Mouse (Mus musculus): Measurements from ENCODE around the gene Wfdc13. TPM values are rescaled to one million over a fixed set of nuclear protein-coding genes. Genes with fewer than 3 reads are reported as not detected.
A peak's percentile ranks its signal among the peaks of the same experiment; 100 is the strongest.

Wfdc13 gene
- not detected in 2 replicates for polyA plus RNA-seq (2012; ENCODE audit: insufficient read depth, insufficient read length, low replicate concordance, missing spikeins)

DNA sequence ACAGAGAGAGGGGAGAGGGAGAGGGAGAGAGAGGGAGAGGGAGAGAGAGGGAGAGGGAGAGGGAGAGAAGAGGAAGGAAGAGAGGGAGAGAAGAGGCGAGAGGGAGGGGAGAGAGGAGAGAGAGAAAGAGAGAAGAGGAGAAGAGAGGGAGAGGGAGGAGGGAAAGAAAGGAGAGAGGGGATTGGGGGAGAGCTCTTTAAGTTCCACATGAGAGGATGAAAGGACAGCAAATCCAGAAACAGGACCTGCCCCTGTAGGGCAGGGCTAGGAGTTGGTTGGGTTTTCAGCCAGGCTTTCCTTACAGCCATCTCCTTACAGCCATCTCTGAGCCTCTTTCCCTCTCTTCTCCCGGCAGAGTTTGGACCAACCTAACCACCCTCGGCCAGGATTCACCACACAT, at the start of gene Wfdc13:
Gene Wfdc13, plus strand, starts transcription at position 301 of the 400 bp plus-strand sequence.
- no peak within 1 kb of the TSS for H3K27ac ChIP-seq (ENCODE audit: insufficient read depth, low read depth, low read length)
- TF ChIP-seq POLR2A (IDR thresholded peaks at IDR 0.05; ENCODE audit: insufficient read depth, low read depth, low read length) (no peak), CTCF (IDR thresholded peaks at IDR 0.05; ENCODE audit: insufficient read depth, low read depth, low read length) (no peak)
- no peak within 1 kb of the TSS for H3K4me3 ChIP-seq (ENCODE audit: insufficient read depth, low read depth, low read length)
- WGBS: 79% methylated on average over 3 of the region's 3 CpGs
- H3K4me1 ChIP-seq (ENCODE audit: control insufficient read depth, insufficient read depth, low read length): no peaks in the 10 kb centered on the region

- WGBS: 79% methylated on average over 9 of the region's 9 CpGs
- Histone ChIP-seq H3K4me1 (ENCODE audit: control insufficient read depth, insufficient read depth, low read length) (no peaks in the 10 kb centered on the region), H3K4me3 (ENCODE audit: insufficient read depth, low read depth, low read length) (no peak overlapping the region), H3K27ac (ENCODE audit: insufficient read depth, low read depth, low read length) (no peak overlapping the region)
- TF ChIP-seq CTCF (IDR thresholded peaks at IDR 0.05; ENCODE audit: insufficient read depth, low read depth, low read length) (no peak), POLR2A (IDR thresholded peaks at IDR 0.05; ENCODE audit: insufficient read depth, low read depth, low read length) (no peak)
These were observed 49.6 kb upstream of the Wfdc13 start for GRCm38 (mm10) chr2:164635266-164635665.

- Histone ChIP-seq H3K27ac (ENCODE audit: insufficient read depth, low read depth, low read length) (no peak within 1 kb of the TSS), H3K4me1 (ENCODE audit: control insufficient read depth, insufficient read depth, low read length) (no peaks in the 10 kb centered on the region), H3K4me3 (ENCODE audit: insufficient read depth, low read depth, low read length) (no peak within 1 kb of the TSS)
- 88% methylated on average over 3 of the region's 3 CpGs for WGBS
- TF ChIP-seq POLR2A (IDR thresholded peaks at IDR 0.05; ENCODE audit: insufficient read depth, low read depth, low read length) (no peak), CTCF (IDR thresholded peaks at IDR 0.05; ENCODE audit: insufficient read depth, low read depth, low read length) (no peak)
These were observed 46.2 kb upstream of the Wfdc13 start, which contains the start of gene Wfdc16 for GRCm38 (mm10) chr2:164638696-164639095. Gene Wfdc16, minus strand, starts transcription at chr2:164638796.

DNA sequence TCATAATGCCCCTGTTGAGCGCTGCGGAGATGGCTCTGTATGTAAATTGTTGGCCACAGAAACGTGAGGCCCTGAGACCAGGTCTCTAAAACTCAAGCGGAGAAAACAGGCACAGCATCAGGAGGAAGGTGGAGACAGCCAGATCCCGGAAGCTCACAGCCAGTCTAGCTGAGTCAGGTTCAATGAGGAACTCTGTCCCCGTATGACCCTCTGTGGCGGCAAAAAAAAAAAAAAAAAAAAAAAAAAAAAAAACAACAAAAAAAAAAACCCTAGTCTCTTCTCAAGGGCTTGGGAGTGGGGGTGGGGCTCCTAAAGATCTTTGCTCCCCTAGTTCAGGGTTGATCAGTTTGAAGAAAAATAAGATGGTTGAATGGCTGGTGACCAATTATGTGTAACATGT, 43.8 kb upstream of the Wfdc13 start:
- TF ChIP-seq CTCF (IDR thresholded peaks at IDR 0.05; ENCODE audit: insufficient read depth, low read depth, low read length) (no peak), POLR2A (IDR thresholded peaks at IDR 0.05; ENCODE audit: insufficient read depth, low read depth, low read length) (no peak)
- Histone ChIP-seq H3K27ac (ENCODE audit: insufficient read depth, low read depth, low read length) (no peak overlapping the region), H3K4me1 (ENCODE audit: control insufficient read depth, insufficient read depth, low read length) (no peaks in the 10 kb centered on the region), H3K4me3 (ENCODE audit: insufficient read depth, low read depth, low read length) (no peak overlapping the region)
- 61% methylated on average over 7 of the region's 7 CpGs for WGBS

GRCm38 (mm10) chr2:164641881-164642673, 42.8 kb upstream of the Wfdc13 start:
- WGBS: 38% methylated on average over 13 of the region's 13 CpGs
- Histone ChIP-seq H3K4me1 (ENCODE audit: control insufficient read depth, insufficient read depth, low read length) (no peaks in the 10 kb centered on the region), H3K27ac (ENCODE audit: insufficient read depth, low read depth, low read length) (no peak overlapping the region), H3K4me3 (ENCODE audit: insufficient read depth, low read depth, low read length) (no peak overlapping the region)
- TF ChIP-seq CTCF (IDR thresholded peaks at IDR 0.05; ENCODE audit: insufficient read depth, low read depth, low read length): no peak
- TF ChIP-seq POLR2A (IDR thresholded peaks at IDR 0.05; ENCODE audit: insufficient read depth, low read depth, low read length): no peak

DNA sequence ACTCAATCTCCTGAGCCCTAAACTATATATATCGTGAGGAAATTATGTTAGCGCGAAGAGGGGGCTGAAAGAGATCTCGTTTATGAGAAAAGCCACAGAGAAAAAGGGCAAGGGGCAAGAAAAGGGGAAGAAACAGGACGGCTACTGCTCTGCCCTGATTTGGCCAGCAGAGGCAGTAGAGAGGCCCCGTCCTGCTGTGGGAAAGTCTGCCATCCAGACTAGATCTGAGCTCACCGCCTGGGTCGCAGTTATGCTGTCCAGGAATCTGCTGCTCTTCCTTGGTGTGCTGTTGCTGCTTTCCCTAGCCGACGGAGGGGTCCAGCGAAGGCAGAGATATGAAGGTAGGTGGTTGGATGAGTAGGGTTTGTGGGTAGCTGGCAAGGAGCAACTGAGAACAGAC, 29.0 kb upstream of the Wfdc13 start, which contains the start of gene Wfdc10:
Gene Wfdc10, plus strand, starts transcription at position 189 of the 400 bp plus-strand sequence.
- WGBS: 14% methylated on average over 11 of the region's 11 CpGs
- Histone ChIP-seq H3K4me3 (ENCODE audit: insufficient read depth, low read depth, low read length) (no peak within 1 kb of the TSS), H3K4me1 (ENCODE audit: control insufficient read depth, insufficient read depth, low read length) (no peaks in the 10 kb centered on the region), H3K27ac (ENCODE audit: insufficient read depth, low read depth, low read length) (no peak within 1 kb of the TSS)
- no peak for TF ChIP-seq POLR2A (IDR thresholded peaks at IDR 0.05; ENCODE audit: insufficient read depth, low read depth, low read length)
- peak; percentile 38; the same call in 1 of the 2 replicates for TF ChIP-seq CTCF (IDR thresholded peaks at IDR 0.05; ENCODE audit: insufficient read depth, low read depth, low read length)

DNA sequence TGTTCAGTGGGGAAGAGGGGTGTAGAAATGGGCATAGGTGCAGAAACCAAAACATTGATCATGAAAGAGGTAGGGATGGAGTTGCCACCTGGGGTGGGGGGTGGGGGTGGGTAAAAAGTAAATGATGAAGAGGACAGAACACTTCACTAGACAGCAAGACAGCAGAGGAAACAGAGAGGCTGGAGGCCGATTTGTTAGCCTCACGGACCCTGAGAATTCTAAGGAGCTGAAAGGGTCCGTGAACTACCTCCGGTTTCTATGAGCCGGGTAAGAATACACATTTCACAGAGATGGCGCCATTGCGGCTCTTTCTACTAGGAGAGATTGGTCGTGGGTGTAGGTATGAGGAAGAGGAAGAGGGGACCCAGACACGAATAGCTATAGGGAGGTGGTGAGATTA, 28.4 kb upstream of the Wfdc13 start, which contains the start of gene Wfdc9:
Gene Wfdc9, minus strand, starts transcription at position 101 of the 400 bp plus-strand sequence.
- no peak within 1 kb of the TSS for H3K27ac ChIP-seq (ENCODE audit: insufficient read depth, low read depth, low read length)
- no peak within 1 kb of the TSS for H3K4me3 ChIP-seq (ENCODE audit: insufficient read depth, low read depth, low read length)
- 83% methylated on average over 9 of the region's 9 CpGs for WGBS
- no peaks in the 10 kb centered on the region for H3K4me1 ChIP-seq (ENCODE audit: control insufficient read depth, insufficient read depth, low read length)
- TF ChIP-seq CTCF (IDR thresholded peaks at IDR 0.05; ENCODE audit: insufficient read depth, low read depth, low read length) (no peak), POLR2A (IDR thresholded peaks at IDR 0.05; ENCODE audit: insufficient read depth, low read depth, low read length) (no peak)

DNA sequence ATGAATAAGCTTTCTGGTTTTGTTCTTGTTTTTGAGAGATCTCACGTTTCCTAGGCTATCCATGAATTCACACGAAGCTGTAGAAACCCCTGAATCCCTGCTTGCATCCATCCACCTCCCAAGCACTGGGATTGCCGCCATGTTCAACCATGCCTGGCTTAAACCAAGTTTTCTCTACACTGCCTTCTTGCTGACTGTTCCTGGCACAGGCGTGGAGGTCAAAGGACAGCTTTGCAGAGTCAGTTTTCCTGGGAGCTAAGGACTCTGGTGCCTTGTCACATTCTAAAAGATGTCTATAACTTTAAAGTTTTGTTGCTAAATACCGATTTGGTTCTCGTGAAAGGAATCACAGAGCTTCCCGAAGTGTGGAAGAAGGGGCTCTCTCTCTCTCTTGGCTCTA, 20.1 kb upstream of the Wfdc13 start:
- no peak for TF ChIP-seq CTCF (IDR thresholded peaks at IDR 0.05; ENCODE audit: insufficient read depth, low read depth, low read length)
- TF ChIP-seq POLR2A (IDR thresholded peaks at IDR 0.05; ENCODE audit: insufficient read depth, low read depth, low read length): no peak
- no peak overlapping the region for H3K4me3 ChIP-seq (ENCODE audit: insufficient read depth, low read depth, low read length)
- WGBS: 91% methylated on average over 7 of the region's 7 CpGs
- H3K27ac ChIP-seq (ENCODE audit: insufficient read depth, low read depth, low read length): no peak overlapping the region
- H3K4me1 ChIP-seq (ENCODE audit: control insufficient read depth, insufficient read depth, low read length): no peaks in the 10 kb centered on the region

- no peak for TF ChIP-seq POLR2A (IDR thresholded peaks at IDR 0.05; ENCODE audit: insufficient read depth, low read depth, low read length)
- no peak for TF ChIP-seq CTCF (IDR thresholded peaks at IDR 0.05; ENCODE audit: insufficient read depth, low read depth, low read length)
- H3K4me1 ChIP-seq (ENCODE audit: control insufficient read depth, insufficient read depth, low read length): no peaks in the 10 kb centered on the region
- WGBS: 83% methylated on average over 5 of the region's 5 CpGs
- H3K4me3 ChIP-seq (ENCODE audit: insufficient read depth, low read depth, low read length): no peak overlapping the region
- no peak overlapping the region for H3K27ac ChIP-seq (ENCODE audit: insufficient read depth, low read depth, low read length)
These were observed 14.6 kb upstream of the Wfdc13 start for GRCm38 (mm10) chr2:164670261-164670660.
